Mouse (Mus musculus) midbrain, embryonic 16.5 days (tissue): Measurements from ENCODE around the gene Mlxip. TPM values are rescaled to one million over a fixed set of nuclear protein-coding genes. Genes with fewer than 3 reads are reported as not detected.

Source experiments
- ATAC-seq: fragments of 200-750 bp; cut with Nextera tagmentation; 2 replicates; pipeline ENCODE4 v1.8.0; 2017; ENCODE audit warnings: moderate TSS enrichment
- H3K27ac ChIP-seq: fragments of 300-500 bp; sonication (generic); 2 replicates; pipeline ENCODE4 v1.5.1; 2014; ENCODE audit warnings: mild to moderate bottlenecking, low read length, mixed read lengths
- H3K27me3 ChIP-seq: fragments of 300-500 bp; sonication (generic); 2 replicates; pipeline ENCODE4 v1.6.1; 2014; ENCODE audit warnings: low read depth, low read length, mixed read lengths; ENCODE audit not compliant: control insufficient read depth, insufficient read depth
- H3K36me3 ChIP-seq: fragments of 300-500 bp; sonication (generic); 2 replicates; pipeline ENCODE4 v1.6.1; 2014; ENCODE audit warnings: mild to moderate bottlenecking, low read length, moderate library complexity, mixed read lengths; ENCODE audit not compliant: control insufficient read depth, insufficient read depth
- H3K4me1 ChIP-seq: fragments of 300-500 bp; sonication (generic); 2 replicates; pipeline ENCODE4 v1.6.1; 2014; ENCODE audit warnings: mild to moderate bottlenecking, low read length, mixed read lengths; ENCODE audit not compliant: control insufficient read depth, insufficient read depth
- H3K4me2 ChIP-seq: fragments of 300-500 bp; sonication (generic); 2 replicates; pipeline ENCODE4 v1.6.1; 2014; ENCODE audit warnings: mild to moderate bottlenecking, low read length, mixed read lengths
- H3K4me3 ChIP-seq: fragments of 300-500 bp; sonication (generic); 2 replicates; pipeline ENCODE4 v1.5.1; 2014; ENCODE audit warnings: low read depth, mild to moderate bottlenecking, low read length, moderate library complexity, mixed read lengths
- H3K9ac ChIP-seq: fragments of 300-500 bp; sonication (generic); 2 replicates; pipeline ENCODE4 v1.6.1; 2014; ENCODE audit warnings: low read depth, low read length, mixed read lengths
- H3K9me3 ChIP-seq: fragments of 300-500 bp; sonication (generic); replicated peaks from 2 replicates; pipeline ENCODE4 v1.6.1; 2014; ENCODE audit warnings: mild to moderate bottlenecking, low read length, mixed read lengths; ENCODE audit not compliant: control insufficient read depth, poor library complexity, severe bottlenecking
- WGBS: fragments of 180-500 bp; shearing (Covaris S2); extraction: QIAGEN DNeasy Blood & Tissue Kit; methylation state at CpG from one replicate; pipeline ENCODE4 v1.1.7; 2014; 5-methylcytosine and 5-hydroxymethylcytosine counted together
- polyA plus RNA-seq: library from polyadenylated mRNA; unstranded; fragments of >200 nt; fragmentation: Nextera tagmentation; extraction: Ambion mirVana; gene quantifications from 2 replicates; pipeline ENCODE4 v1.2.1, GENCODE M21; 2015

Mlxip gene
- polyA plus RNA-seq, 1 experiment from 2014 or later: 15.5 TPM

DNA sequence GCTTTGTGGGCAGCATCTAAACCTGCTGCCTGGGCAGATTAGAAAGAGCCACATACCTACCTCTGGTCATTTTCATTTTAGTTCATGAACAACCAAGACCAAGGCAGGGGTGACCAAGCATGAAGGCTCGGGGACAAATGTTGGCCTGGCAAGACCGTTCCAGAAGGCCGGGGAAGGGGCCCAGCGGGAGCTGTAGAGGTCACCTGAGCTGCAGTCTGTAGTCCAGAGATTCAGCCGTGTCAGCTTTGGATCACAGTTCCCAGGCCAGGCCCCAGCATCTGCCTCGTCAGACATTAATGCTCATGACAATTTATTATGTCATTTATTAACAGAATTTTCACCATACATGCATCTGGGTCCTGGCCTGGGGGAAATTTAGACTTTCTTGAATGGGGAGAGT lies 35.2 kb upstream of the Mlxip start:
- peaks cover 23% of the 10 kb centered on the region for H3K36me3 ChIP-seq
- H3K9ac ChIP-seq: no peak overlapping the region
- H3K27me3 ChIP-seq: no peaks in the 10 kb centered on the region
- H3K27ac ChIP-seq: no peak overlapping the region
- no peaks in the 10 kb centered on the region for H3K4me1 ChIP-seq
- 85% methylated on average over 6 of the region's 6 CpGs for WGBS
- ATAC-seq: no peak
- no peak overlapping the region for H3K4me2 ChIP-seq
- no peaks in the 10 kb centered on the region for H3K9me3 ChIP-seq
- H3K4me3 ChIP-seq: no peak overlapping the region

DNA sequence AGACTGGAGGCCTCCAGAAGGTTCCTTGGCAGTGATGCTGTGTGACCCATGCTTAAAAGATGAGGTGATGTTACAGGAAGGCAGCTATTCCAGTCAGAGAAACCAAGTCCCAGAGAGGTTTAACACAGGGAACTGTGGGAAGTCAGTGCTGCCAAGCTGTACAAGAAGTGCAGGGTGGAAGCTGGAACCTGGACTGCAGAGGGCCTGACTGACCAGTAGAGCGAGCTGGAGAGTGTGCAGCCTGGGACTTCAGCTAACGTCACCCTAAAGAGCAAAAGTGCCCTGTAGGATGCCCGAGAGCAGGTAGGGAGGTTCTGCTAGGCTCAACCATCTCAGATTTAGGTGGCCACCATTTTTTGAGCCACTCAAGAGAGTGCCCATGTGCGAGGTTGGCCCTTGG lies 31.7 kb upstream of the Mlxip start:
- H3K9me3 ChIP-seq: no peaks in the 10 kb centered on the region
- no peak overlapping the region for H3K4me2 ChIP-seq
- H3K4me1 ChIP-seq: no peaks in the 10 kb centered on the region
- H3K9ac ChIP-seq: no peak overlapping the region
- 88% methylated on average over 4 of the region's 4 CpGs for WGBS
- no peak overlapping the region for H3K4me3 ChIP-seq
- no peak for ATAC-seq
- peaks cover 24% of the 10 kb centered on the region for H3K36me3 ChIP-seq
- no peaks in the 10 kb centered on the region for H3K27me3 ChIP-seq
- H3K27ac ChIP-seq: no peak overlapping the region

GRCm38 (mm10) chr5:123364302-123364971 lies 30.2 kb upstream of the Mlxip start:
- no peak for ATAC-seq
- H3K4me3 ChIP-seq: no peak overlapping the region
- H3K4me1 ChIP-seq: no peaks in the 10 kb centered on the region
- H3K36me3 ChIP-seq: peaks cover 21% of the 10 kb centered on the region
- H3K4me2 ChIP-seq: no peak overlapping the region
- no peaks in the 10 kb centered on the region for H3K27me3 ChIP-seq
- no peaks in the 10 kb centered on the region for H3K9me3 ChIP-seq
- 87% methylated on average over 11 of the region's 11 CpGs for WGBS
- H3K27ac ChIP-seq: no peak overlapping the region
- H3K9ac ChIP-seq: no peak overlapping the region

DNA sequence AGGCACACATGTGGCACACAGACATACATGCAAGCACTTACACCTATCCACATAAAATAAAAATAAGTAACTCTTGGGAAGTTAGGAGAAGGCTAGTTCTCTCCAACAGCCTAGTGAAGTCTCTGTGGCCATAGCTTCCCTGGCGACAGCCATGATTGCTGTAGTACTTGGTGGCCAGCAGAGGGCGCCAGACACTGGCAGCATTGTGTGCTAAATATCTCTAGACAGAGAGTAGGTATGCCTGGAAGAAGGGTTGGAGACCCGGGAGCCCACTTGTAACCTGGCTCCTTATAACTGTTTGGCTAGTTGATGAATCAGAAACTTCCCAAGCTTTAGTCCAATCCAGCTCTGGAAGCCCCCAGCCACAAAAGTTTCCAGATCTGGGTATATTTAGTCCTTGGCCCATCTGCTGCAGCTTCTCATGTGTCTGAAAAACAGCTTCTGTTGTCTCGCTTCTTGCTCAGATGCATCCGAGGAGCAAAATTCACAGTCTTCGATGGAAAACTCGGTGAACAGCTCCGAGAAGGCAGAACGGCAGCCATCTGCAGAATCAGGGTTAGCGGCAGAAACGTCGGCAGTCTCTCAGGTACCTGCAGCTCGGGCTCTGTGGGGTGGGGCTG lies 25.6 kb upstream of the Mlxip start:
- Histone ChIP-seq H3K4me2 (no peak overlapping the region), H3K9me3 (no peaks in the 10 kb centered on the region), H3K4me3 (no peak overlapping the region), H3K4me1 (no peaks in the 10 kb centered on the region), H3K9ac (no peak overlapping the region), H3K27ac (no peak overlapping the region), H3K27me3 (no peaks in the 10 kb centered on the region), H3K36me3 (peaks cover 48% of the 10 kb centered on the region)
- no peak for ATAC-seq
- 77% methylated on average over 13 of the region's 13 CpGs for WGBS

- no peaks in the 10 kb centered on the region for H3K27me3 ChIP-seq
- H3K4me2 ChIP-seq: no peak overlapping the region
- H3K9me3 ChIP-seq: no peaks in the 10 kb centered on the region
- no peak for ATAC-seq
- peaks cover 45% of the 10 kb centered on the region for H3K36me3 ChIP-seq
- no peaks in the 10 kb centered on the region for H3K4me1 ChIP-seq
- H3K4me3 ChIP-seq: no peak overlapping the region
- H3K9ac ChIP-seq: no peak overlapping the region
- no peak overlapping the region for H3K27ac ChIP-seq
- 92% methylated on average over 5 of the region's 5 CpGs for WGBS
Observed at GRCm38 (mm10) chr5:123370049-123370448, 24.5 kb upstream of the Mlxip start.

- Histone ChIP-seq H3K4me2 (no peak overlapping the region), H3K36me3 (peaks cover 29% of the 10 kb centered on the region), H3K9ac (no peak overlapping the region), H3K9me3 (no peaks in the 10 kb centered on the region), H3K4me1 (no peaks in the 10 kb centered on the region; the same call in 1 of the 2 replicates), H3K4me3 (no peak overlapping the region), H3K27me3 (no peaks in the 10 kb centered on the region), H3K27ac (no peak overlapping the region)
- 93% methylated on average over 10 of the region's 10 CpGs for WGBS
- no peak for ATAC-seq
Observed at GRCm38 (mm10) chr5:123375262-123375661, 19.3 kb upstream of the Mlxip start.

DNA sequence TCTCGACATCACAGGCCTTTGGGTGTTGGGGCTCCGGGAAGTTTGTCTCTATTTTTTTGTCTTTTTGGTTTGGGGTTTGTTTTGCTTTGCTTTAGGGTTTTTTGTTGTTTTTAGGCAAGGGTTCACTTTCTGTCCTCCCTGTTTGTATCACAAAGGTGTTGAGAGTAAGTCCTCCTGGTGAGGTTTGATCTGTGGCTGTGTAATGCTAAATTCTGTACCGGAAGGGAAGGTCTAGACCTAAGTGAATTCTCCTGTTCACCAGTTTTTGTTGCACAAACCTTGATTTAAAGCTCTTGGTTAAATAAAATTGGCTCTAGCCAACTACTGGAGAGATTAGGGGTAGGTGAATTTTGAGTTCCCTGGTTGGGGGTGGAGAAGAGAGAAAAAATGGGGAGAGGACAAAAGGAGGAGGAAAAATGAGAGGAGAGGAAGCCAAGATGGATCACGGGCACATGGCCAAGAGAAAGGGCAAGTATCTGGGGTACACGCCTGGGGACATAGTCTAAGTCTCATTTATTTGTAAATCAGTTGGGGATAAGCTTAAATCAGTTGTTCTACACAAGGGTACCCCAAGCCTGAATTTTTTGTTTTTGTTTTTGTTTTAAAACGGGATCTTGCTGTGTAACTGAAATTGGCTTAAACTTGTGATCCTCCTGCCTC lies 18.7 kb upstream of the Mlxip start:
- H3K27ac ChIP-seq: no peak overlapping the region
- no peak overlapping the region for H3K4me2 ChIP-seq
- H3K4me3 ChIP-seq: no peak overlapping the region
- no peak overlapping the region for H3K9ac ChIP-seq
- ATAC-seq: no peak
- H3K27me3 ChIP-seq: no peaks in the 10 kb centered on the region
- H3K4me1 ChIP-seq: no peaks in the 10 kb centered on the region; the same call in 1 of the 2 replicates
- peaks cover 24% of the 10 kb centered on the region for H3K36me3 ChIP-seq
- no peaks in the 10 kb centered on the region for H3K9me3 ChIP-seq
- 92% methylated on average over 6 of the region's 6 CpGs for WGBS

DNA sequence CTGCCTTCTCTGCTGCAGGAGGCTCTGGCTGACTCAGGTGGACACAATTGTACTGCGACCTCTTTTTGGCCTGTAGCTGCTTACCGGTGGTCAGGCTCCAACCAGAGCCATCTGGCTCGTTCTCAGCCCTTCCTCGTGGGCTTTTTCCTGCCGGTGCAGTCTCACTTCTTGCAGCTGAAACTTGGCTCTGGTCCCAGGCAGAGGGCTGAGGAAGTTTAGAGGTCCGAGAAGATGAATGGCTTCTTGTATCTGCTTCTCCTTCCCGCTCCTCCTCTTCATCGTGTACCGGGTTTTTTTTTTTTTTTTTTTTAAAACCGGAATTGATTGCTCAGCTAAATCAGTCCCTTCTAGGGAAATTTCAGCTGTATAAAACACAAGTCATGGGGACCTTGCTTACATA lies 18.0 kb upstream of the Mlxip start:
- Histone ChIP-seq H3K27ac (no peak overlapping the region), H3K9me3 (no peaks in the 10 kb centered on the region), H3K4me3 (no peak overlapping the region), H3K36me3 (peaks cover 19% of the 10 kb centered on the region), H3K27me3 (no peaks in the 10 kb centered on the region), H3K4me2 (no peak overlapping the region), H3K9ac (no peak overlapping the region), H3K4me1 (no peaks in the 10 kb centered on the region; the same call in 1 of the 2 replicates)
- WGBS: 38% methylated on average over 10 of the region's 10 CpGs
- ATAC-seq: no peak
